Mouse (Mus musculus): Measurements from ENCODE around the gene Vps29.

The Vps29 gene

DNA sequence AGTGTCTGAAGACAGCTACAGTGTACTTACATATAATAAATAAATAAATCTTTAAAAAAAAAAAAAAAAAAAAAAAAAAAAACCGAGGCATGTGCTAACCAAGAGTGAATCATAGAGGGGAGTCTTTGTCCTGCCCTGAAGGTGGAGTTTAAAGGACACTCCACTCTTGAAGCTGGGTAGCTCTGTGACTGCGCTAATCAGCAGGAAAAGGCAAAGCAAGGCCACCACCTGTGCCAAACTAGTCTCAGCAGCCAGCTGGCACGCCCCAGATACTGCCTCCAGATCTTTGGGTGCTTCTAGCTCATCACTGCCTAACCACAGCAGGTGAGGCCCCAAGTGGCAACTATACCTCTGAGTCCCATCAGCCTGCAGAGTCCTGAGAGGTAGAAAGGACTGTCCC lies 19.5 kb upstream of the Vps29 start:
- in situ Hi-C loops (cut with MboI; ENCODE audit: low sequenced_read_pairs): no loop called here

DNA sequence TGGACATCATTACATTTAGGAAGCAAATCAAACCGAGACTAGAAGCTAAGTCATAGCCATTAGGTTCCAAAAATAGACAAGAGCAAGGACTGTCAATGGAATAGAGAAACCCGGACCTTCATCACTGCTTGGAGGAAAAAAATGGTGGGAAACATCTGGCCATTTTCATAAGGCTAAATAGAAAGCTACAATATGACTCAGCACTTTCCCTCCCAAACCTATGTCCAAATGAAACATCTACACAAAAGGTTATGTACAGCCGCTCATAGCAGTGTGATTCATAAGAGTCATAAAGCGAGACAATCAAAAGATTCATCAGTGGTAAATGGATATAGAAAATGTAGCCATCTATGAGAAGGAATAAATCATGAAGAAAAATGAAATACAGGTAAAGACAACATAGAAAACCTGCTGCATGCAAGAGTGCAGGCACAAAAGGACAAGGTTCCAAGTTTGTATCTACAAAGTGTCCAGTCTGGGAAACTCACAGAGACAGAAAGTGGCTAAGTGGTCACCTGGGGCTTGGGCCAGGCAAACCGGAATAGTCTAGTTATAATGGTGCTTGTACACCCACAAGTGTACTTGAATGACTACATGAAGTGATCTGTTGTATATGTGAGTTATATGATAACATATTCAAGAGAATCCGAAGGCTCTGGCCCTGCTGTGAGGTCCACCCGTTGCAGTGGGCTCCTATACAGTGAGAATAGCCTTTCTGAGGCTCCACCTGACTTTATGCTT lies 17.4 kb upstream of the Vps29 start:
- in situ Hi-C loops (cut with MboI; ENCODE audit: low sequenced_read_pairs): no loop called here

DNA sequence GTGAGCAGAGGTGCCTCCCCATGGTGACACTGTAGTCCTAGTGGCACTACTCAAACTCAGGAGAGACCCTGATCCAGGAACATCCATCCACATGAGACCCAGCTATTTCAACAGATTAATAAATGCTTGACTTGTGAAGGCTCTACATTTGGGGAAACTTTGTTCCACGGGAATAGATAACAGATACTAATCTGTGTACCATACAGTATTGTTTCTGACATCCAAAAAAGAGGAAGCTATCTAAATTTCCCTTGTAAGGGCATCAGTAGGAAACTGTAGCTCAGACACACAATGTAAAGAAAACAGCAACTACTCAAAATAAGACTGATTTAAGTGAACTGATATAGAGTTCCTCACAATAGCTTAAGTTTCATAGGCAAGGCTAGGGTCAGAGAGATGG lies 11.3 kb upstream of the Vps29 start:
- in situ Hi-C loops (cut with MboI; ENCODE audit: low sequenced_read_pairs): no loop called here

DNA sequence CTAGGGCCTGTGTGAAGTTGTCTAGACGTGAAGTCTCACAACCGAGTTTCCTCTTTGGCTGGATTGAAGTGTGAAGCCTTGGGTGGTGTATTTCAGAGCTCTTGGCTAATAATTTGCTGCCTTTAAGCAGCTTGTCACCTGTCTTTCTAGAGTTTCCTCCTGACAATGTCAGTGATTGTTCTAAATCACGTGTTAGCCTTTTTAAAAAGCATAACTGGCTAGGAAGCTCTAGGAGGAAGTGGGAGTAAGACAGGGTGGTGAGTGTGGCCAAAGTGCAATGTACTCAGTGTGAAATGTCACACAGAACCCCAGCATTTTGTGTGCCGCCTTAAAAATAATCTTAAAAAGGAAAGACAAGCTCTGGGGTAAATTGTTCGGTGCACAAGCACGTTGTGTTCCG lies 10.4 kb upstream of the Vps29 start:
- in situ Hi-C loops (cut with MboI; ENCODE audit: low sequenced_read_pairs): no loop called here

DNA sequence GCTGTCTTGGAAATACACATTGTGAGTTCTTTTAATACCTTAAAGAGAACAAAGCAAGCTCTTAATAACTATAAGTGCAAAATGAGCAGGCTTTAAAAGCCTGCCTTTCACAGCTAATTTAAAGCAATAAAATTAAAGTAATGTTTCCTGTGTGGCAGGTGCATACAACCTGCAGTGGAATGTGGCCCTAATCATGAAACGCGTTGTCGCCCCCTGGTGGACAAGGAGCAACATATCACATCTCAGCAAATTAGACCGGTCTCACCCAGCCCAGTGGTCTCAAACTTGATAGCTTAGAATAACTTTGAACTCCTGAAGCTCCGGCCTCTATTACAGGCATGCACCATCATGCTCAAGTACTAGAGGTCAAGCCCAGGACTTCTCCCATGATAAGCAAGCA lies 9.9 kb upstream of the Vps29 start:
- in situ Hi-C loops (cut with MboI; ENCODE audit: low sequenced_read_pairs): no loop called here

DNA sequence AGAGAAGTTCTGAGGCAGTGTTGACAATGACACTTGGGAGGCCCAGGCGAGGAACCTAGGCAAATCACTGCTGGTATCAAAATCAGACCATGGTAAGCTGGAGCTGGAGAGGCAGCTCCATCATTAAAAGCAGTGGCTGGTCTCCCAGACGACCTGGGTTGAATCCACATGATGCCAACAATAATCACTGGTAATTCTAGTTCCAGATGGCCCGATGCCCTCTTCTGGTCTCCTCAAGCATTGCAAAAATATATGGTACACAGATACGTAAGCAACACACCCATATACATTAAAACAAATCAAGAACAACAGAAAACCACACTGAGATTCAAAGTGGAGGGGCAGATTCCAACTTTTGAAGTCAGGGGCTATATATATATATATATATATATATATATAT lies 8.4 kb upstream of the Vps29 start:
- in situ Hi-C loops (cut with MboI; ENCODE audit: low sequenced_read_pairs): no loop called here

GRCm38 (mm10) chr5:122354492-122355067 lies 411 bp downstream of the Vps29 start:
- in situ Hi-C loops (cut with MboI; ENCODE audit: low sequenced_read_pairs): no loop called here

- in situ Hi-C loops (cut with MboI; ENCODE audit: low sequenced_read_pairs): no loop called here
Observed at GRCm38 (mm10) chr5:122371591-122372191, 17.5 kb downstream of the Vps29 start, which contains the start of gene Gpn3. Gene Gpn3 (plus strand): TSS chr5:122371876.

GRCm38 (mm10) chr5:122372192-122372769 lies 18.1 kb downstream of the Vps29 start, which contains the start of gene Fam216a:
Gene Fam216a (minus strand): TSS chr5:122372364.
- in situ Hi-C loops (cut with MboI; ENCODE audit: low sequenced_read_pairs): no loop called here

DNA sequence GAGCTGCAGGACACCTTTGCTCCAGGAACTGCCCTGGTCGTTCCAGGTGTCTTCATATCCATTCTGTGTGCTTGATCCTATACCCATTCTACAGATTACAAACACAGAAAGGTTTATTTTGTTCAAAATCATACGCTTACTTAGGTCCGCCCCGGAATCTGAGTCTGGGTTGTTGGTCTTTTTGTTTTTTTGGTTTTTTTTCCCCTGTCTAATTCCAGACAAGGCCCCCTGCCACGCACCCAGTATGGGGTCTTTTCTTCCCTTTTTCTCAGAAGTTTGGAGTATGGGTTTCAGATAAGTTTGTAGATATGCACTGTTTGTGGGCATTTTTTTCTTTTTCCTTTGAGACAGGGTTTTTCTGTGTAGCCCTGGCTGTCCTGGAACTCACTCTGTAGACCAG lies 18.7 kb downstream of the Vps29 start:
- in situ Hi-C loops (cut with MboI; ENCODE audit: low sequenced_read_pairs): no loop called here

GRCm38 (mm10) chr5:122377101-122377833 lies 23.1 kb downstream of the Vps29 start:
- in situ Hi-C loops (cut with MboI; ENCODE audit: low sequenced_read_pairs): no loop called here

DNA sequence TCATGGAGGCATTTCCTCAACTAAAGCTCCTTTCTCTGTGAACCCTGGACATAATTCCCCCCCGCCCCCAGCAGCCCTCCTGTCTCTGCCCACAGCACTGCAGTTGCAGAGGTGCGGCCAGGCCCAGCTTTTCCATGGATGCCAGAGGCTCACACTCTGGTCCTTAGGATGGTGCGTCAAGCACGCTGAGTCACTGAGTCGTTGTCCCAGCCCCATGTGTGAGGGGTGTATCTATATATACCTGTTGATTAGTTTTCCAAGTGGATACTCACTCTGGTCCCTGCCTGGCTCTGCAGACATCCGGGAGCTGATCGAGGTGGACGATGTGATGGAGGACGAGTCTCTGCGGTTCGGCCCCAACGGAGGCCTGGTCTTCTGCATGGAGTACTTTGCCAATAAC lies 24.0 kb downstream of the Vps29 start:
- in situ Hi-C loops (cut with MboI; ENCODE audit: low sequenced_read_pairs): no loop called here

- in situ Hi-C loops (cut with MboI; ENCODE audit: low sequenced_read_pairs): no loop called here
Observed at GRCm38 (mm10) chr5:122379374-122380155, 25.4 kb downstream of the Vps29 start.

DNA sequence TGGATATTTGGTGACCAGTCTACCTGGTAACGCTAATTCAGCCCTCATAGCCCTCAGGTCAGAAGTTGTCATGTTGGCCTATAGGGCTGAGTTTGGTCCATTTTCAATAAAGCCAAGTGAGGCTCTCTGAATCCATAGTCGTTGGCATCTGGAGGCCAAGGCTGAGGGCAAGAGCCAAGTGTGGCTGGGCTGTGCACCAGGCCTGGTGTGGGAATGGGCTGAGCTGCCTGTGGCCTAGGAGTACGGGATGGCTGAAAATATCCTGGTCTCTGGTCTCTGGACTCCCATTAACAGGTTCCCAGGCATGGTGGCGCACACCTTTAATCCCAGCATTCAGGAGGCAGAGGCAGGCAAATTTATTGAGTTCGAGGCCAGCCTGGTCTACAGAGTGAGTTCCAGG lies 35.8 kb downstream of the Vps29 start:
- in situ Hi-C loops (cut with MboI; ENCODE audit: low sequenced_read_pairs): no loop called here

DNA sequence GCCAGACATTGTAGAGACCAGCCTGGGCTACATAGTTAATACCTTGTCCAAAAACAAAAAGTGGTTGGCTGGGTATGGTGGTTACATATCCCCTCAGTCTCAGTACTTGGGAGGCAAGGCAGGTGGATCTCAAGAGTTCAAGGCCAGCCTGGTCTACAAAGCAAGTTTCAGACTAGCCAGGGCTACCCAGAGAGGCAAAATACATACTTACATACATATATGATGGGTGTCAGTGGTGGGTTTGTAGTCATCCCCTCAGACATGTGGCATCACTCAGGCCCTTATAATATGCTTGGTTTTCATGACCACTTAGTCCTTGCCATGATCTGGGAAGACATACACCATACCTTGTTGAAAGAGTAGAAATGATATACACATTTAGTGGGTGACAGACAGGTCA lies 36.5 kb downstream of the Vps29 start:
- in situ Hi-C loops (cut with MboI; ENCODE audit: low sequenced_read_pairs): no loop called here

DNA sequence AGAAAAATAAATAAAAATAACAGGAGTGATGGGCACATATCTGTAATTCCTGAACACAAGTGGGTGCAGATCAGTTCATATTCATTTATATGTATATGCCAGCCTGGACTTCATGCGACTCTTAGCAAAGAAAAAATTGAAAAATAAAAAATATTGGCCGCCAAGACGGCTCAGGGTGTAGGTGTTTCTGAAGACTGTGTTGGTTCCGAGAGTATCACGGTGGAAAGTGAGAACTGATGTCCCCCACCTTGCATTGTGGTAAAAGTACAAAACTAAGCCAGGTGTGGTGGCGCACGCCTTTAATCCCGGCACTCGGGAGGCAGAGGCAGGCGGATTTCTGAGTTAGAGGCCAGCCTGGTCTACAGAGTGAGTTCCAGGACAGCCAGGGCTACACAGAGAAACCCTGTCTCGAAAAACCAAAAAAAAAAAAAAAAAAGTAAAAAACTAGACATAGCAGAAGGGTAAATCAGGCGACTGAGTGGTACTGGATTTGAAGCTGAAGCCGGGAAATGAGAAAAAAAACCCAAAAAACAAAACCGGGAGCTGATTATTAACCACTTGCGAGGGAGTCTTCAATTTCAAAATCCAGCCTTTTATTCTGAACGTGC lies 37.1 kb downstream of the Vps29 start:
- in situ Hi-C loops (cut with MboI; ENCODE audit: low sequenced_read_pairs): no loop called here

- in situ Hi-C loops (cut with MboI; ENCODE audit: low sequenced_read_pairs): no loop called here
Observed at GRCm38 (mm10) chr5:122391786-122392180, 37.6 kb downstream of the Vps29 start, which contains the start of gene Arpc3. Gene Arpc3 (plus strand): TSS chr5:122391878.

GRCm38 (mm10) chr5:122392227-122393004 lies 38.2 kb downstream of the Vps29 start:
- in situ Hi-C loops (cut with MboI; ENCODE audit: low sequenced_read_pairs): no loop called here

DNA sequence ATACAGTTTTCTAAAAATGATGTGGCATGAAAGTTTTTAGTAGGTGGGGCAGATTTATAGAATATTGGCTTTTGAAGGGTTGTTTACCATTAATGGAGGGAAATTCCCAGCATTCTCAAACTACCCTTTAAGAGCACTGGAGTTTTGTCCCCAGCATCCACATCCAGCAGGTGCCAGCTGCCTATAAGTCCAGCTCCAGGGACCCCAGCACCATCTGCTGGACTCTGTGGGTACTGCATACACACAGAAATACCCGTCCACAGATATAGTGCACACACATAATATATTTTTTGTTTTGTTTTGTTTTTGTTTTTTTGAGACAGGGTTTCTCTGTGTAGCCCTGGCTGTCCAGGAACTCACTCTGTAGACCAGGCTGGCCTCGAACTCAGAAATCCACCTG lies 39.7 kb downstream of the Vps29 start:
- in situ Hi-C loops (cut with MboI; ENCODE audit: low sequenced_read_pairs): no loop called here
